In genomic region chr6:67445866-67446265, GRCm38 (mm10) we compare ENCODE assay signal across 1 mouse cellular context.
TF ChIP-seq lines count a peak whose summit lies in the region.

No protein-coding gene starts in this region.

TF ChIP-seq in CH12.LX, 34 proteins besides CTCF, POLR2A, EP300 and RAD21:
- no peak for TF ChIP-seq MYC (IDR thresholded peaks at IDR 0.05; ENCODE audit: low read depth, low read length)
- no peak for TF ChIP-seq TBP (conservative IDR thresholded peaks at IDR 0.05; ENCODE audit: low read depth, low read length)
- TF ChIP-seq TCF12 (IDR thresholded peaks at IDR 0.05; ENCODE audit: low read depth, low read length) = no peak
- TF ChIP-seq KAT2A (IDR thresholded peaks at IDR 0.05; ENCODE audit: insufficient replicate concordance, low read length) = no peak
- TF ChIP-seq JUND (conservative IDR thresholded peaks at IDR 0.05; ENCODE audit: low read depth, low read length) = no peak
- TF ChIP-seq RCOR1 (conservative IDR thresholded peaks at IDR 0.05; ENCODE audit: low read depth, low read length) = no peak
- TF ChIP-seq NELFE (IDR thresholded peaks at IDR 0.05; ENCODE audit: low read depth, low read length) = no peak
- no peak for TF ChIP-seq MAZ (IDR thresholded peaks at IDR 0.05; ENCODE audit: low read depth, low read length)
